Mouse (Mus musculus) stomach, embryonic 15.5 days (tissue): ENCODE measurements around the gene Tmem82. TPM values are rescaled to one million over a fixed set of nuclear protein-coding genes. Genes with fewer than 3 reads are reported as not detected.

Experiments used
- ATAC-seq: fragments of 200-750 bp; cut with Nextera tagmentation; 2 replicates; pipeline ENCODE4 v1.8.0; 2017; ENCODE audit warnings: low read depth, moderate number of reproducible peaks, moderate TSS enrichment; ENCODE audit not compliant: insufficient read depth, low FRiP score
- H3K27ac ChIP-seq: fragments of 300-500 bp; sonication (generic); 2 replicates; pipeline ENCODE4 v1.5.1; 2015; ENCODE audit warnings: mild to moderate bottlenecking, inconsistent platforms
- H3K27me3 ChIP-seq: fragments of 300-500 bp; sonication (generic); replicated peaks from 2 replicates; pipeline ENCODE4 v1.6.1; 2015; ENCODE audit warnings: inconsistent platforms
- H3K36me3 ChIP-seq: fragments of 300-500 bp; sonication (generic); 2 replicates; pipeline ENCODE4 v1.6.1; 2015; ENCODE audit warnings: inconsistent platforms
- H3K4me1 ChIP-seq: fragments of 300-500 bp; sonication (generic); 2 replicates; pipeline ENCODE4 v1.6.1; 2015; ENCODE audit warnings: inconsistent platforms
- H3K4me2 ChIP-seq: fragments of 300-500 bp; sonication (generic); 2 replicates; pipeline ENCODE4 v1.6.1; 2015; ENCODE audit warnings: mild to moderate bottlenecking, inconsistent platforms
- H3K4me3 ChIP-seq: fragments of 300-500 bp; sonication (generic); replicated peaks from 2 replicates; pipeline ENCODE4 v1.5.1; 2015; ENCODE audit warnings: inconsistent platforms
- H3K9ac ChIP-seq: fragments of 300-500 bp; sonication (generic); 2 replicates; pipeline ENCODE4 v1.6.1; 2015; ENCODE audit warnings: inconsistent platforms
- H3K9me3 ChIP-seq: fragments of 300-500 bp; sonication (generic); 2 replicates; pipeline ENCODE4 v1.6.1; 2016; ENCODE audit warnings: inconsistent platforms
- whole genome bisulfite sequencing: fragments of 180-500 bp; shearing (Covaris S2); methylation state at CpG from one replicate; pipeline ENCODE4 v1.1.7; 2015; 5-methylcytosine and 5-hydroxymethylcytosine counted together
- polyA plus RNA-seq: library from polyadenylated mRNA; unstranded; fragments of >200 nt; fragmentation: Nextera tagmentation; extraction: Ambion mirVana; gene quantifications from 2 replicates; pipeline ENCODE4 v1.2.1, GENCODE M21; 2015

Gene Tmem82
- 4.0 and 6.1 TPM in 2 replicates for polyA plus RNA-seq

DNA sequence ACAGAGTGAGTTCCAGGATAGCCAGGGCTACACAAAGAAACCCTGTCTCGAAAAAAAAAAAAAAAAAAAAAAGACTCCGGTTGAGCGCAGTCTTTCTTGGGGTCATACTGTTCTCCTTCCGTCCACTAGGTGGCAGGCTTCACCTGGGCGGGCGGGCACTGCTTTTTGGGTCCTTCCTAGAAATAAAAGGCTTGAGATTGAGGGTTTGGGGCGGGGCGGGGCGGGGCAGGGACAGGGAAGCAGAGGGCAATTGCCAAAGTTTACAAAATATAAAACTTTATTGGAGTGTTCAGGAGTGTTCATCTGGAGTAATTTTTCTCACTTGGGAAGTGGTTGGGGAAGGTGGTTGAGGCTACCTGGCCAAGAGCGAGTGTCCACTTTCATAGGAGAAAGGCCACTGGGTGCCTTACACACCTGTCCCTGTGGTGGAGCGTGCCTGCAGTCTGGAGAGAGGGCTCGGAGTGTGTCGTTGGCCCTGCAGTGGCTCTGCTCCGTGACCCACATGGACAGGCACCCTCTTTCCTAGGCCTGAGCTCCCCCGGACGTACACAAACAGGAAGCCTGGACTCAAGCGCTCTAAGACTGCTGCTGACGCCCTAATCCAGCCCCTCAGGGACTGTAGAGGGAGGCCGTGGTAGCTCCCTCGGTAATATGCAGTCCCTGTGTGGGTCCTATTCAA, at the start of gene Tmem82:
Gene Tmem82 (minus strand): TSS at position 69 of the 679 bp plus-strand sequence.
- ATAC-seq, result no peak
- 32% methylated on average over 20 of the region's 20 CpGs for whole genome bisulfite sequencing

DNA sequence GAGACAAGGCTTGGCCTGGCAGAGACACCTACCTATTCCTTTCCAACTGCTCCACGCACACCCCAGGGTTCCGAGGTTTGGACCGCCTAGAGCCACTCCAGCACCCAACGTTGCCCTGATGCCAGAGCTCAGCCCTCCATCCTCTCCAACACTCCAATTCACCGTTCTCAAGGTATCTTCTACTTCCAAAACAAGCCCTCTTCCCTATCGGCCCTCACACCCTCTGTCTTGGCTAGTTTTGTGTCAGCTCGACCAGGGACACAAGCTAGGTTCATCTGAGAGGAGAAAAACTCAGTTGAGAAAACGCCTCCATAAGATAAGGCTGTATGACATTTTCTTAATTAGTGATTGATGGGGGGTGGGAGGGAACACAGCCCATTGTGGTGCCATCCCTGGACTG, 46.4 kb upstream of the Tmem82 start, which contains the start of gene Plekhm2:
Gene Plekhm2 (minus strand): TSS at position 101 of the 400 bp plus-strand sequence.
- H3K27me3 ChIP-seq, result no peaks in the 10 kb centered on the region
- no peaks in the 10 kb centered on the region for H3K9me3 ChIP-seq
- H3K4me3 ChIP-seq, result peak within 1 kb of the TSS; percentile 85
- 0 out of 2 replicates have a peak, but pooled peaks have one; percentile 11 for ATAC-seq
- WGBS, result 68% methylated on average over 8 of the region's 8 CpGs
- H3K9ac ChIP-seq, result peak within 1 kb of the TSS; percentile 92
- H3K4me1 ChIP-seq, result peaks cover 16% of the 10 kb centered on the region; the same call in 1 of the 2 replicates
- H3K27ac ChIP-seq, result peak within 1 kb of the TSS; percentile 59
- no peaks in the 10 kb centered on the region for H3K36me3 ChIP-seq
- H3K4me2 ChIP-seq, result peak within 1 kb of the TSS; percentile 89

More for the DNA sequence above, at the start of gene Tmem82:
- peaks cover 23% of the 10 kb centered on the region for H3K4me1 ChIP-seq
- H3K9ac ChIP-seq, result no peak within 1 kb of the TSS
- H3K27ac ChIP-seq, result no peak within 1 kb of the TSS
- H3K4me3 ChIP-seq, result peak within 1 kb of the TSS; percentile 29
- H3K36me3 ChIP-seq, result no peaks in the 10 kb centered on the region
- H3K4me2 ChIP-seq, result peak within 1 kb of the TSS; percentile 61
- H3K9me3 ChIP-seq, result no peaks in the 10 kb centered on the region
- no peaks in the 10 kb centered on the region for H3K27me3 ChIP-seq

DNA sequence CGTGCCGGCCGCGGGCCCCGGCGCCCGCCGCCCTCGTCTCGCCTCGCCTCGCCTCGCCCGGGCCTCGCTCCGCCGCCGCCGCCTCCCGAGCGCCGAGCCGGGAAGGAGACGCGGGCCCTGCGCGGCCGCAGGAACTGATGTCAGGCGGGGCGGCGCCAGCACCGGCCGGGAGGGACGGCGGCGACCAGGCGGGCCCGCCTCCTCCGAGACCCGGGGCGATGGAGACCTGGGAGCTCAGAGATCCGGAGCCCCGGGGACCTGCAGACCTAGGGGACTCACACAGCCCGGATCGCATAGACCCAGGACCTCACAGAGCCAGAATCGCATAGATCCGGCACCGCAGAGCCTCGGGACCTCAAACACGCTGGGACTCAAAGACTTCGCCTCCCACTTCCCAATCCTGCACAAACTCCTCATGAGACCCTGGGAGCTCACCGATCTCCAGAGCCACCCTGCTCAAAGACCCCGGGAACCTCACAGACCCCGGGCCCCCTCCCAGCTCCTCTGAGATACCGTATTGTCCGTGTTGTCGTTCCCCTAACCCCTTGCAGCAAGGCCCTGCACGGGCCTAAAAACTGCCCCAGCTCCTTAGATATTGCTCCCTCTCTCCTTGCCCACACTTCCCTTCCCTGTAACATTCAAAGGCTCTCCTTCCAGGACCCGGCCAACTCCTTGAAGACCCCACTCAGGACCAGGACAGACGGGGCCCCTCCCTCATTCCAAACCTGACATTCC, 45.7 kb upstream of the Tmem82 start:
- peak; percentile 84 for ATAC-seq
- 1% methylated on average over 50 of the region's 60 CpGs for WGBS

DNA sequence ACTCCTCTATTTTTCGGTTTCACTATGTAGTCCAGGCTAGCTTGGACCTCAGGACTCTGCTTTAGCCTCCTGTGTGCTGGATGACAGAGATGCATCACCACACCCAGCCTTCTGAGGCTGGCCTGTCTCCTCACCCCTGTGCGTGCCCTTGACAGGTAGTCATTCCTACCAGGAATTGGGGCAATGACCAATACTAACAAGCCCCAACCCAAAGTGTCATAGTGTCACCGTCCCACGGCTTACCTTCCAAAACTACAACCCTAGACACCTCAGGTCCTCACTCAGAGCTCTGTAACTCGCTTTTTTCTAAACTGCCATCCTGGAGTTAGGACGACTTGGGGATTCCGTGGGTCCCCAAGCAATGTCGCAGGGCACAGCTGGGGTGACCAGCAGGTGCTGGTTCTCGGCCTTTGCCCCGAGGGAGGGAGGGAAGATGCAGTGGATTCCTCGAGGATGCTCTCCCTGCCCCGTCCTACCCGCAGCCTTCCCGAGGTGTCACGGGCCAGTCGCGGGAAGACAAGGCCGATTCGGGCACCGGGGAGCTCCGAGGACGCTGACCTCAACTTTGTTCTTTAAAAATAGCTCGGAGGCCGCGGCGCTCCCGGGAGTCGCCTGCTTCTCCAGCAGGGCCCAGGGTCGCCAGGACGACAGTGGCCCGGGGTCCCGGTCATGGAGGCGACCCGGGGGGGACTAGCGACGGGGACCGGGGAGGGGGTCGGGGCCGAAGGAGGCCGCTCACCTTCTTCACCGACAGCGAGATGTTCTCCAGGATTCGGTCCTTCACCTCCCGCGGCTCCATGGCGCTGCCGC, 44.9 kb upstream of the Tmem82 start:
- Histone ChIP-seq H3K27ac (peak overlapping the region; percentile 59), H3K4me3 (peak overlapping the region; percentile 85), H3K9ac (peak overlapping the region; percentile 92), H3K4me1 (peaks cover 16% of the 10 kb centered on the region; the same call in 1 of the 2 replicates), H3K4me2 (peak overlapping the region; percentile 89), H3K27me3 (no peaks in the 10 kb centered on the region), H3K36me3 (no peaks in the 10 kb centered on the region), H3K9me3 (no peaks in the 10 kb centered on the region)
- 3% methylated on average over 44 of the region's 47 CpGs for WGBS
- peak; percentile 16; the same call in 1 of the 2 replicates for ATAC-seq

More for the DNA sequence above, 45.7 kb upstream of the Tmem82 start:
- peak overlapping the region; percentile 85 for H3K4me3 ChIP-seq
- no peaks in the 10 kb centered on the region for H3K27me3 ChIP-seq
- peak overlapping the region; percentile 92 for H3K9ac ChIP-seq
- no peaks in the 10 kb centered on the region for H3K9me3 ChIP-seq
- H3K4me2 ChIP-seq, result peak overlapping the region; percentile 89
- peak overlapping the region; percentile 59 for H3K27ac ChIP-seq
- peaks cover 16% of the 10 kb centered on the region; the same call in 1 of the 2 replicates for H3K4me1 ChIP-seq
- H3K36me3 ChIP-seq, result no peaks in the 10 kb centered on the region

- peaks cover 3% of the 10 kb centered on the region; the same call in 1 of the 2 replicates for H3K36me3 ChIP-seq
- 94% methylated on average over 11 of the region's 11 CpGs for WGBS
- H3K9me3 ChIP-seq, result no peaks in the 10 kb centered on the region
- H3K27ac ChIP-seq, result no peak overlapping the region
- no peaks in the 10 kb centered on the region for H3K27me3 ChIP-seq
- no peak overlapping the region for H3K4me2 ChIP-seq
- H3K4me3 ChIP-seq, result no peak overlapping the region
- no peak for ATAC-seq
- H3K4me1 ChIP-seq, result peaks cover 16% of the 10 kb centered on the region; the same call in 1 of the 2 replicates
- no peak overlapping the region for H3K9ac ChIP-seq
Measured at GRCm38 (mm10) chr4:141660884-141661283, 42.5 kb upstream of the Tmem82 start.

GRCm38 (mm10) chr4:141659739-141660138, 41.3 kb upstream of the Tmem82 start:
- no peak overlapping the region for H3K4me3 ChIP-seq
- no peak for ATAC-seq
- 67% methylated on average over 4 of the region's 4 CpGs for WGBS
- no peak overlapping the region for H3K27ac ChIP-seq
- no peaks in the 10 kb centered on the region for H3K9me3 ChIP-seq
- H3K4me1 ChIP-seq, result peaks cover 11% of the 10 kb centered on the region; the same call in 1 of the 2 replicates
- H3K4me2 ChIP-seq, result no peak overlapping the region
- H3K36me3 ChIP-seq, result peaks cover 3% of the 10 kb centered on the region; the same call in 1 of the 2 replicates
- no peak overlapping the region for H3K9ac ChIP-seq
- no peaks in the 10 kb centered on the region for H3K27me3 ChIP-seq

GRCm38 (mm10) chr4:141658846-141659484, 40.5 kb upstream of the Tmem82 start:
- 93% methylated on average over 6 of the region's 6 CpGs for WGBS
- no peak overlapping the region for H3K4me2 ChIP-seq
- H3K27me3 ChIP-seq, result no peaks in the 10 kb centered on the region
- no peak overlapping the region for H3K9ac ChIP-seq
- ATAC-seq, result no peak
- peaks cover 3% of the 10 kb centered on the region; the same call in 1 of the 2 replicates for H3K36me3 ChIP-seq
- H3K4me1 ChIP-seq, result peaks cover 7% of the 10 kb centered on the region; the same call in 1 of the 2 replicates
- no peaks in the 10 kb centered on the region for H3K9me3 ChIP-seq
- no peak overlapping the region for H3K27ac ChIP-seq
- no peak overlapping the region for H3K4me3 ChIP-seq

DNA sequence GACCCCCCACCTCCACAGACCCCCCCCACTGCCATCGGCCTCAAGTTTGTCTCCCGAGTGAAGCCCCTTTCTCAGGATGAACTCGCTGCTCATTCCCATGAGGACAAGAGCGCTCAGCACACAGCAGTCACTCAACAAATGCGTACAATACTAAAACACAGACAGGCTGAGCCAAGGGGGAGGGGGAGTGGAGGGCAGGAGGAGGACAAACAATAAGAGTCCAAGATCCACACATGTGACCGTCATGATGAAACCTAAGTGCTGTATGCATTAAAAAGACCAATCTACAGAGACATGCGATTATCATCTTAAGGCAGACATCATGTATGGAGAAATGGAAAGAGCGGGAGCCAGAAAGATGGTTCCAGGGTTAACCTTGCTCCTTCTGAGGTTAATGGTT, 38.5 kb upstream of the Tmem82 start:
- Histone ChIP-seq H3K4me3 (no peak overlapping the region), H3K9ac (no peak overlapping the region), H3K4me2 (no peak overlapping the region), H3K27ac (no peak overlapping the region), H3K27me3 (no peaks in the 10 kb centered on the region), H3K36me3 (peaks cover 3% of the 10 kb centered on the region; the same call in 1 of the 2 replicates), H3K9me3 (no peaks in the 10 kb centered on the region), H3K4me1 (no peaks in the 10 kb centered on the region)
- WGBS, result 87% methylated on average over 8 of the region's 8 CpGs
- ATAC-seq, result no peak

DNA sequence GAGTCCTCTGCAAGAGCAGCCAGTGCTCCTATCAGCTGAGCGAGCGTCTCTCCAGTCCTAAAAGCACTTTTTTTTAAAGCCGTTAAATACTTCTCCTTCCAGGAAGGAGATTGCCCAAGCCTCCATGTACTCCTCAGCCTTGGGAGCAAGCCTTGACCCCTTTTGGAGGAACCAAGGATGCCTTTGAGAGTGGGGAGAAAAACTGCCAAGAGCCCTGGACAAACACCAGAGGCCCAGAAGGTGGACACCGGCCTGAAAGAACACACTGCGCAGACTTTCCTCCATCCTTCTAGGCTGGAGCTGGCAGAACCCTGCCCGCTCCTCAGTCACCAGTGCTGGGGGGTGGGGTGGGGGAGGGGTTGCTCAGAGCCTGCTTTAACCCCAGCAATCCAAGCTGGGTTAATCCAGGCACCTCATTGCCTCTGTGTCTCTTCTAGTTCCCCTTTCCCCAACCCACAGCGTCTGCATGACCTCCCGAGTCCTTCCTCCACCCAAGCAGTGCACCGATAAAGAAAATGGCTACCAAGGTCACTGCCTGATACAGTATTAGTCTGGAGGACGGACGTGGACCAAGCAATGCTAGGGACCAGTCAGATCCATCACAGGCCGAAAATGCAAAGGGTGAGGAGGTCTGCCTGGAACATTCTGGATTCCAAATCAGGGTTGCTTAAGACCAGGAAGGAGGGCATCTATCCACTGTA, 37.6 kb upstream of the Tmem82 start:
- H3K4me3 ChIP-seq, result no peak overlapping the region
- no peak overlapping the region for H3K4me2 ChIP-seq
- no peaks in the 10 kb centered on the region for H3K9me3 ChIP-seq
- peaks cover 3% of the 10 kb centered on the region; the same call in 1 of the 2 replicates for H3K36me3 ChIP-seq
- no peak overlapping the region for H3K27ac ChIP-seq
- no peak overlapping the region for H3K9ac ChIP-seq
- H3K27me3 ChIP-seq, result no peaks in the 10 kb centered on the region
- H3K4me1 ChIP-seq, result no peaks in the 10 kb centered on the region
- no peak for ATAC-seq
- 81% methylated on average over 12 of the region's 12 CpGs for WGBS

GRCm38 (mm10) chr4:141654509-141654908, 36.1 kb upstream of the Tmem82 start:
- 92% methylated on average over 6 of the region's 6 CpGs for WGBS
- no peak overlapping the region for H3K4me3 ChIP-seq
- H3K4me2 ChIP-seq, result no peak overlapping the region
- no peak overlapping the region for H3K9ac ChIP-seq
- H3K27me3 ChIP-seq, result no peaks in the 10 kb centered on the region
- ATAC-seq, result no peak
- no peaks in the 10 kb centered on the region for H3K4me1 ChIP-seq
- H3K9me3 ChIP-seq, result no peaks in the 10 kb centered on the region
- H3K27ac ChIP-seq, result no peak overlapping the region
- peaks cover 3% of the 10 kb centered on the region; the same call in 1 of the 2 replicates for H3K36me3 ChIP-seq
